ENCODE assay signal across 13 mouse cellular contexts in the genomic region with DNA sequence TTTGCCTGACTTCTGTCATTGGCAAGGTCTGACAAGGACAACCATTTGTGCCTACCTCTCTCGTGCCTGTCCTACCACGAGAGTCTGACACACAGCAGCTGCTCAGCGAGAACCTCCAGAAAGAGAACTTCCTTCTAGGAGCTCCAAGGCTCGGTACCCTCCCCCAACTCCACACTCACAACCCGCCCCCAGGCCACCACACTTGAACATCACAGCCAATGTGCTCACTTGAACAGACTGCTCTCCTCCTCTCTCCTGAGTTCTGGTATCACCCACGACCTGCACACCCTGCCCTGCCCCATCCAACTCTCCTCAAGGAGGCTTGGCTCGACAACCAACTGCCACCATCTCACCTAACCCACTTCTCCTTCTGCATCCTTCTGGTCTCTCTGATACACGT.
"Had no signal": no experiment of that assay in that cellular context is flagged by ENCODE, and none has a peak within 500 bp of the region (broad histone marks: within the 10 kb centered on the region; RNA-seq: fewer than 3 reads in every experiment).

No protein-coding gene starts in this region.

- H3K27me3 ChIP-seq: intestine, embryonic 15.5 days; limb, embryonic 13.5 days; midbrain, embryonic 12.5 days; neural tube, embryonic 13.5 days had no signal

- H3K9me3 ChIP-seq: intestine, embryonic 15.5 days; limb, embryonic 13.5 days; midbrain, embryonic 12.5 days; neural tube, embryonic 13.5 days had no signal

- H3K27ac ChIP-seq: intestine, embryonic 15.5 days; limb, embryonic 13.5 days; liver, embryonic 14.5 days; midbrain, embryonic 12.5 days; neural tube, embryonic 13.5 days; stomach, postnatal 0 days had no signal

- DNase-seq: kidney, adult 18-20 months; kidney, postnatal 10 days; kidney, postnatal 4 days; lung, adult 18-20 months; retina, postnatal 1 day; thymus, adult 18-20 months; thymus, postnatal 14 days had no signal

- H3K4me3 ChIP-seq: intestine, embryonic 15.5 days; limb, embryonic 13.5 days; midbrain, embryonic 12.5 days; neural tube, embryonic 13.5 days had no signal

- H3K4me1 ChIP-seq: limb, embryonic 13.5 days had no signal
